Mouse (Mus musculus): ENCODE results near the gene Bud23.
"Not testable (repeated sequence)": the region's sequence is repeated elsewhere in the genome, so short reads cannot be mapped to it uniquely, and the experiment has no call there.

Gene Bud23

DNA sequence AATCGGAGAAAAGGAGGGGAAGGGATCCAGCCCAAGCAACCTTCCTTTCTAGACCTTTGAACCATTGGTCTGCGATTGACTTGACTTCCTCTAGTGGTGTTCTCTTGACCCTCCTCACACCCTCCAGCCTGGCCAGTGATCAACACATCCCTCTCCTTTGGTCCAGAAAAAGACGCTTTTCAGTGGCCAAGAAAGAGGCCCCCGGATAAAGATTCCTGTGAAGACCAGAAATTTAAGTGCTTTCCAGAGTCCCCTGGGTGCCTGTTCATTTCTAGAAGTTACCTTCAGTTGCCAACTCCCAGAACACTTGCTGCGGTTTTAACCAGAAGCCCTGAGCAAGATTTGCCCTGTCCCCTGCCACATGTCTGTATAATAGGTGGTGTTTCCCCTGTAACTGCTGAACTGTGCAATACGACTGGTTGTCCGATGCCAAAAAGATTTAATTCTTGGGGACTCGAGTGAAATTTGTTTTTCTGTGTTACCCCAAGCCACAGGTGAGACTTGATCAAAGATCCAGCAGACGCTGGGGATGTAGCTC is at the start of gene Bud23:
TSS of gene Bud23 (minus strand) at position 51 of the 538 bp plus-strand sequence.
- DNase-seq (ENCODE audit: low read depth) = not testable (repeated sequence)

DNA sequence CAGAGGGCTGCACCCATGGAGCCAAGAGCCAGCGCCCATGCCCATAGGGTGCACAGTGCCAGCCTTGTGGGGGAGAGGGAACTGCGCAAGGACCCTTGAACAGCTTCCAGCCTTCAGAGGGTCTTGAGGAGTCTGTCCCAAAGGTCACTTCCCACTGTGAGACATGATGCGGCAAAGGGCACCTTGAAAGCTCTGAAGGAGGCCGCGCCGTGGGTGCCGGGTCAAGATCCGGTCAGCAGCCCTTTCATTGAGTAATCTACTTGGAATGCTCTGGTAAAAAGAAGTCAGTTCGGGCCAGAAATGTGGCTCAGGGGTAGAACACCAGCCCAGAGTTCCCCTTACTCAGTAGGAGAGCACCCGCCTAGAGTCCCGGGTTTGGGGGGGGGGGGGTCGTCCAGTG is 49.0 kb upstream of the Bud23 start:
- no peak for DNase-seq (ENCODE audit: low read depth)

DNA sequence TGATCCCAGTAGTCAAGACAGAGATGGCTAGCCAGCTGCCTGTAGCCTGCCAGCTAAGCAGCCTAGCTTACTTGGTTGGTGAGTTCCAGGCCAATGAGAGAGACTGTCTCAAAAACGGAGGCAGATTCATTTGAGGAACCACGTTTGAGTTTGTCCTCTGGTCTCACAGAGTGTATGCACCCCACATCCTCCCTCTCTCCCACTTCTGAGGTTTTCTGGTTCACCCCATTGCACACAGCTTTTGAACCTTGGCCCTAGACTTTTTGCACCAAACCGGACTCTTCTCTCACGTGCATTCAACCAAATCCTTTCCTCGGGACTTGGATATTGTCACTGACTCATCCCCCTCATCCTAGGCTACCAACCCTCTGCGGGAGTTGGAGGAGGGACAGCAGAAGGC is 45.2 kb upstream of the Bud23 start:
- DNase-seq (ENCODE audit: low read depth) = no peak

DNA sequence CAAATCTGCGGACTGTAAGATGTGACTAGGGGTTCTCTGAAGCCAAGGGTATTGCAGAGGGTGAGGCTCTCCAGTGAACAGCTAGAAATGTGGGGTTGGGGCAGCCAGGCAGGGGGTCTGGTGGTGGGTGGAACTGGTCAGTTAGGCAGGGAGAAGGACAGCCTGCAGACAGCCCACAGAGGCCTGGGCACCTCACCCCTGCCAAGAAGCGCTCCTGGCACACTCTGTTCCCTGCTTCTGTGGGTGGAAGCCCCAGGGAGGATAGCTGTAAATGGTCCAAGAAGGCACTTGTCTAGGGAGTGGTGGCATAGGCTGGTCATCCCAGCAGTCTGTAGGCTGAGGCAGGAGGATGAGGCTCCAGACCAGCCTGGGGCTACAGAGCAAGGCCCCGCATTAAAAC is 44.7 kb upstream of the Bud23 start:
- DNase-seq (ENCODE audit: low read depth) = no peak

DNA sequence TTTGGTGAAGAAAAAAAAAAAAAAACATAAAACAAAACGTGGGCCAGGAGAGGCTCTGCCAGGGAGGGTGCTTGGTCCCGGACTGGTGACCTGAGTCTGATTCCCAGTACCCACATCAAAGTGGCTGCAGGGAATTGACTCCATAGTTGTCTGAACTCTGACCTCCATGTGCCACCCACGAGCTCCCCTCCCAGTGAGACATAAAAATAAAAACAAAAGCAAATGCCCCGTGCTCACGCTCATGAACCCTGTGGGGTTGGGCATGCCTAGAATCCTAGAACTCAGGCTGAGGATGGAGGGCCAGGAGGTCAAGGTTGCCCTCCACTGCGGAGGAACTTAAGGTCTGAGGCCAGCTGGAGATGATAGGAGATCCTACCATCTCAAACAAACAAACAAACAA is 44.3 kb upstream of the Bud23 start:
- DNase-seq (ENCODE audit: low read depth) = no peak

DNA sequence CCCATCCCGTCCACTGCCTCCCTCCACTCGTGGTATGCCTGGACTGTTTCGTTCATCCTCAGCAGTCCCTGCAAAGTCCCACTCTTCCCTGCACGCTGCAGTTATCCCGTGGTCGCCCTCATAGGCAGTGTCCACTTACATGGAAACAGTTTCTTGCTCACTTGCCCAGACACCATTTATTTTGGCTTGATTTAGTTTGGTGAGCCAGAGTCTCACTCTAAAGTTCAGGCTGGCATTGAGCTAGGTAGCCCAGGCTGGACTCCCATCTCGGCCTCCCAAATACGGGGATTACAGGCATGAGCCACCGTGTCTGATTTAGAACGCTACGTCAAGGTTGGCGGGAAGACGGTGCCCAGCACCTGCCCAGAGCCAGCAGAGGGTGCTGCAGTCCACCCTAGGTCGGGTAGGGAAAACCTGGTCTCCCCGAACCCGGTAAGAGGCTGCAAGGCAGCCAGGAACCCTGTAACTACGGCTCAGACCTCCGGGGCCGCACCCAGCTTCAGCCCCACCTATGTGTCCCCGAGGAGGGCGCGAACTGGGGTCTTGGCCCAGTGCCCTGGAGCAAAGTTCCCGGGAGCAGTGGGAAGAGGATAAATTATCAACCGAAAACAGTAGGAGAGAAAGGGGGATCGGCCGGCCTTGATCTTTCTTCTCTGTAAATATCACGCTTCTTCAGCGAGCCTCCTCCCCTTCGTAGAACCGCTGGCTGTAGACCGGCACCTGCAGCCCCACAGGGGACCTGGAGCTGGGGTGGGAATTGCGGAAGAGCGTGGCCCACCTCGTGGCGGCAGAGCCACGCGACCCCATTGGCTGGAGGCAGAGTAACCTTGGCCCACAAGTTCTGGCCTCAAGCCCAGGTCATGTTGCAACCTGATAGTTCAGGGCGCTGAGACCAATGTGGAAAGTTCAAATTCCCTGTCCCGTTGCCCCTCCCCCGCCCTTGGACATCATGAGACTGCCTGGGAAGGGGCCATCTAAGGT is 43.1 kb upstream of the Bud23 start:
- peak; percentile 48 for DNase-seq (ENCODE audit: low read depth)

DNA sequence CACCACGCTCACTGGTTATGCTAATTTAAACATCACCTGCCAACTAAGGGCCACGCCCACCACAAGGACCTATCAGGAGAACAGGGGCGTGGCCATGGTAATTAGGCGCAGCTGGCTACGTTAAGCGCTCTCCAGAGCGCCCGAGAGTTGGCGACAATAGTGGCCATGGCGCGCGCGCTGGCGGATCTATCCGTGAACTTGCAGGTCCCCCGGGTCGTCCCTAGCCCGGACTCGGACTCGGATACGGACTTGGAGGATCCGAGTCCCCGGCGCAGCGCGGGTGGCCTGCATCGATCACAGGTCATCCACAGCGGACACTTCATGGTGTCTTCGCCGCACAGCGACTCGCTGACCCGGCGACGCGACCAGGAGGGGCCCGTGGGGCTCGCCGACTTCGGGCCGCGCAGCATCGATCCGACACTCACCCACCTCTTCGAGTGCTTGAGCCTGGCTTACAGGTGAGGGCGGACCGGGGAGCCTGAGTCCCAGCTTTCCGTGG is 42.0 kb upstream of the Bud23 start:
- no peak for DNase-seq (ENCODE audit: low read depth)

DNA sequence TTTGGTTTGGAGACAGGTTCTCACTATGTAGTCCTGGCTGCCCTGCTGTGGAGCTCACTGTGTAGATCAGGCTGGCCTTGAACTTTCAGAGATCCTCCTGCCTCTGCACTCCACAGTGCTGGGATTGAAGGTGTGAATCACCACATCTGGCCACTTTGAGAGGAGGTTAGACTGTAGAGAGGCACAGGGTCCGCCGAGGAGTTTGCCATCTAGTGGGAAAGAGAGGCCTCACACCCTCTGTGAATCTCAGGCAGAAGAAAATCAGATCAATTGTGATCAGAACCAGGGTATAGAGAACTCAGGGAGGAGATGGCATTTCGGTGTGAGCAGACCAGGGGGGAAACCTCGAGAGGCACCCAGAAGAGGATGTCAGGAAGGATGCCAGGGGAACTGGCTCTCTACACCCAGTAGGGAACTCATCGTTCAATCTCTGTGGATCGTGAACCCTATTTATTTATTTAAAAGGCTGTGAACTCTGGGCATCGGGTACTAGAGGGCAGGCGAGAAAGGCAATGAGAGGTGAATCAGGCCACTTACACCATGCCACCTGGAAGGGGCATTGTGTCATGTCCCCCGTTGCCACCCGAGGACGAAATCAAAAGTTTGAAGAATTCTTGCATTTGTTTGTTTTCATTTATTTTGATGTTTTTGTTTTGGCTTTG is 39.4 kb upstream of the Bud23 start:
- DNase-seq (ENCODE audit: low read depth) = peak; percentile 46

DNA sequence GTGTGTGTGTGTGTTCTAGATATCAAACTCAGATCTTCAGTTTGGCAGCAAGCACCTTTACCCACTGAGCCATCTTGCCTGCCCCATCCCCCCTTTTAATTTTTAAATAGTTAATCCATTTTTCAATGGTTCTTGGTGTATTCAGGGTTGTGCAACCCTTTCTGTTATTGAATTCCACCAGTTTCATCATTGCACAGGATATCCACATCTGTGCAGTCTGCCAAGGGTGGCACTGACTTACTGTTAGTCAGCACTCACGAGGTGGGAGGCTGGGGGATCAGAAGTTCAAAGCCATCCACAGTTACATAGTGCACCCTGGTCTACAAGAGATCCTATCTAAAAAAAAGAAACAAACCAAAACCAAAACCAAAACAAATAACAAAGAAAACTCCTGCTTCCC is 36.2 kb upstream of the Bud23 start:
- peak; percentile 79 for DNase-seq (ENCODE audit: low read depth)

DNA sequence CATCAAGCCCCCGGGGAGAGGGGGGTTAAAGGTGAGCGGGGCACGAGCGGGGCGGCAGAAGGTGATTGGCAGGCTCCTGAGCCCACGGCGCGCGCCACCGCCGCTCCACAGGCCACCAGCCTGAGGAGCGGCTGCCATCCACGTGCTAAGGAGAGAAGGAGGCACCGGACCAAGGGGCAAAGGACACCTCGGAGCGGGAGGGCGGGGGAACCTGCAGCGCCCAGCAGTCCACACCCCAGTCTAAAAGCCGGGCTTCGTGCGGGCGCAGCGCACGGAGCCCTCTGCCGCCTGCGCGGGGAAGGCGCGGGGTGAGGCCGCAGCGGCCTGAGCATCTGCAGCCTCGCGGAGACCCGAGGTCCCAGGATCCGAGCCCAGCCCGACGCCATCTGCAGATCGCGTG is 24.9 kb upstream of the Bud23 start, which contains the start of gene Mlxipl:
TSS of gene Mlxipl (plus strand) at position 238 of the 400 bp plus-strand sequence.
- DNase-seq (ENCODE audit: low read depth) = no peak

DNA sequence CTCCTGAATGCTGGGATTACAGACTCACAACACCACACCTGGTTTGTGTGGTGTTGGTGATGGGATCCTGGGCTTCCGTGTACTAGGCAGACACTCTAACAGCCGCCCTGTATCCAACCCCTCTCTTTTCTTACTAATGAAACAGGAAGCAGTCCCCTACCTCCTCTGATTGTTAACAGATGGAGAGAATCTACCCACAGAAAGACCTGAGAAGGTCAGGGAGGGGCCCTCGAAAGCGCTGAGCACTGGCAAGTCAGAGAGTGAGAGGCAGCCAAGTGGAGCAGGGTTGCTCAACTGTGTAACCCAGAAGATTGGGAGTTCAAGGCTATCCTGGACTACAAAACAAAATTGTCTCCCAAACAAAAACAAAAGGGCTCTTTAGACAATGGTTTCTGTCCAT is 22.1 kb upstream of the Bud23 start:
- peak; percentile 45 for DNase-seq (ENCODE audit: low read depth)

DNA sequence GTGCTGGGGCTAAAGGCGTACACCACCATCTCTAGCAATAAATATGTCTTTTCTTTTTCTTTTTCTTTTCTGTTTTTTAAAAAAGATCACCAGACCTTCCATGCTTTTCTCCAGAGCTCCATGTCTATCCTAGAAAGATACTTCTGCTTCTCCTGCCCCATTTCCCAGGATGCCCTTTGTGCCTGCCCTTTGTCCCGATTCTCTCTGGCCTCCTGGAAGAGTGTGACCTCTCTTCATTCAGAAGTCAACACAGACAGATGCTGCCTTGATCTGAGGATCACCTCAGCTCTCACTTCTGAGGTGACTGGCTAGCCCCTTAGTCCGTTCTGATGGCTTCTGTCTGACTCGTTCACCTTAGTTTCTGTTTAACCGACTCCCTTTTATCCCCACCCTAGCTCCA is 15.8 kb upstream of the Bud23 start:
- DNase-seq (ENCODE audit: low read depth) = no peak

DNA sequence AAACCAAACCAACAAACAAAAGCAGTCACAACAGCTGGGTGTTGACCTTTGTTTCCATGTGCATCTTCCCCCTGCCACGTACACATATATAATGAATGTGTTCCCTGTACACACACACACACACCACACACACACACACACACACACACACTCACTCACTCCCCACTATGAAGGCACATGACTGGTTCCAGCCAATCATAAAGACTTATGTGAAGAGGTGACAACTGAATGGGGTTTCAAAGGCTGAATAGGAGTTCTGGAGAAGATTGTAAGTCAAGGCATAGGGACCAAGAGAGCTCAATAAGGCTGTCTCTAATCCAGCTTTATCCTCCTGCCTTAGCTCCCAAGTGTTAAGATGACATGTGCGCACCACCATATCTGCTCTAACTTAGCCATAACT is 14.8 kb upstream of the Bud23 start:
- DNase-seq (ENCODE audit: low read depth) = no peak

DNA sequence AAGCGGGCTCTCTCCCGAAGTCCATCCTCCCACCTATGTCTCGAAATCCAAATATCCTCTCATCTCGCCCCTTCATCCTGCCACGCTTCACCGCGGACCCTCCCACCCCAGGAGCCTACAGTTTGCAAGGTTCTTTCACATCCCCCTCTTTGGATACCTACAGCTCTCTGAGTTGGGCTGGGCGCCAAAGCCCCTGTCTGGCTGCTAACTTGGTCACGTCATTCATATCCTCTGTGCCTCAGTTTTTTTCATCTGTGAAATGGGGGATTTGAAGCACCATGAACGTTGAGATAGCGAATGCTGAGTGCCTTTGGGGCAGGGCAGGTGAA is 13.7 kb upstream of the Bud23 start:
- no peak for DNase-seq (ENCODE audit: low read depth)

DNA sequence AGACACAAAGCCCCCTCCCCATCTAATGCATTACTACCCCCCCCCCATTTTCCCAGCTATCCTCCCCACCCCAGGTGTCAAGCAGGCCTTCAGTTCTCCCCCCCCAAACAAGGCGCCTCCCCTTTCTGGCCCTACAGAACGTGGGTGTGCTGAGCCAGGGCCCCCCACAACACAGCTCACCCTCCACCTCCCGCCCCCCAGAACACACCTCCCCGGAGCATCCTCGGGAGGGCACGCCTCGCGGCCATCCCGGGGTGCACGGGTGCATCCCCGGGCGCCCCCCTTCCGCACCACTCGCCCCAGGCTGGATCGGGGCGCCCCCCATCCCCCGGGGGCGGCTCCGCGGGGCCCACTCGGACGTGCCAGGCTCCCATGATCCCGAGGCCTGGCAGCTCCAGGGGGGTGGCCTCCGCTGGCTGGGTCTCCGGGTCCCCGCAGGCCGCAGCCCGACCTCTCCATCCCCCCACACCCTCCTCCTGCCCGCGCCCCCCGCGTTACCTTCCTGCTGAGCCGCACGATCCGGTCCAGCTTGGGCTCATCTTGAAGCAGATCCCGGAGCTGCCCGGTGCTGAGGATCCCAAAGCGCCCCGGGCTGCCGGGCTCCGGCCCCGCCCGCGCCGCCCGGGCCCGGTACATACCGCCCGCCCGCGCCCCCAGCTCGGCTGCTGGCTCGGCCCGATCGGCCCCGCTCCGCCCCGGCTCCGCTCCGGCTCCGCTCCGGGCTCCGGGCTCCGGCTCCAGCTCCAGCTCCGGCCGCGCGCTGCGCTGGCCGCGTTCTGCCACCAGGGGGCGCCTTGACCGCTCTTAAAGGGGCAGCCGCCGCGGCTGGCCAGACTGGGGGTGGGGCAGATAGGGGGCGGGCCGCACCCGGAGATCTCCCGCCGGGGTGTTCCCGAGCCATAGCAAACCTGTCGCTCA is 13.1 kb upstream of the Bud23 start, which contains the start of gene Vps37d:
TSS of gene Vps37d (minus strand) at position 703 of the 918 bp plus-strand sequence.
- DNase-seq (ENCODE audit: low read depth) = peak; percentile 98

DNA sequence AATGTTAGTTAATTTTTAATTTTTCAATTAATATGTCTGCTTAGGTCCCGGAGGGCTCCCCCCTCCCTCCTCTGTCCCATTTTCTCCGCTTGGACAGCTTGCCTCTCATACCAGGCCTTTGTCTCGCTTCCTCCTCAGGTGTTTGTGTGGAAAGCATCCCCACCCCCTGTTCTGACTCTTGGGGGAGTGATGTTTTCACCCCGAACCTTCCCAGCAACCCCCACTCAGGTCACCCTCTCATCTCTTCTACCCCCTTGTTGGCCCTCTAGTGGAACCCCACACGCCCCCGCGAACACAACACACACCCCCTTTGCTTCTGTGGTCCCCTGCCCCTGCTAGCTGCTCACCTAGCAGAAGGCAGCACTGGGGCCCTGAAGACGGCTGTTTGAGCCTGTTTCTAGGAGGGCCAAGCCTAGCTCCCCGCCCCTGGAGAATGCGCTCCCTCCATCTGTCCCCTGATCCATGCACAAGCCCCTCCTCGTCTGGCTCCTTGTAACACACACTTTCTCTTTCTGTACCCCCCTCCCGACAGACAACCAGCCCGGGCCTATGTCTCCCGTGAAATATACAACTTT is 12.3 kb upstream of the Bud23 start:
- DNase-seq (ENCODE audit: low read depth) = peak; percentile 56

DNA sequence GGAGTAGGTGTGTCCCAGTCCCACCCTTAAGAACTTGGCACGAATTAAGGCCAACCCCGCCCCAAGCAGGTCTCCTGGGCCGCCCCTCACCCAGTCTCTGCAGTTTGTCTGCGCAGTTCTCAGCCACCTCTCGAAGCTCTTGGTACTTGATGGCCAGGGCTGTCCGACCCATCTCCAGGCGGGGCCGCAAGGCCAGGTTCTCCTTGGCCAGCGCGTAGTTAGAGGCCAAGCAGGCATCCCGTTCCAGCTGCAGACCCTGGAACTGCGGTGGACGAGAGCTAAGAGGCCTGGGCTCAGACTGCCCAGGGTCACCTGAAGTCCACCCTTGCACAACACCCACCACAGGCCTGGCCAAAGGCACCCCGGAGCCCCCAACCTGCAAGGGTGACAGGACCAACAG is 11.6 kb upstream of the Bud23 start:
- no peak for DNase-seq (ENCODE audit: low read depth)

DNA sequence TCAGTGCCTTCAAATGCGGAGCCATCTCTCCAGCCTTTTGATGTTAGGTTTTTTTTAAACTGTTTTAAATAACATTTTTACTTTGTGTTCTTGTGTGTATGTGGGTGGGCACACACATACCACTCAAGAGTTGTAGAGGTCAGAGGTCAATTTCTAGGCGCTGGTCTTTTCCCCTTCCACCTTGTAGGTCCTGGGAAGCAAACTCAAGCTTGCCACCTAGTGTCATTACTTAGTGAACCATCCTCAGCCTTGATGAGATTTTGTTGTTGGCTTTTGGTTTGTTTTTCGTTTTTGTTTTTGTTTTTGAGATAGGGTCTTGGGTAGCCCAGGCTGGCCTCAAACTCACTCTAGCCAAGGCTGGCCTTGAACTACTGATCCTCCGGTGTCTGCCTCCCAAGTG is 10.9 kb upstream of the Bud23 start:
- no peak for DNase-seq (ENCODE audit: low read depth)

DNA sequence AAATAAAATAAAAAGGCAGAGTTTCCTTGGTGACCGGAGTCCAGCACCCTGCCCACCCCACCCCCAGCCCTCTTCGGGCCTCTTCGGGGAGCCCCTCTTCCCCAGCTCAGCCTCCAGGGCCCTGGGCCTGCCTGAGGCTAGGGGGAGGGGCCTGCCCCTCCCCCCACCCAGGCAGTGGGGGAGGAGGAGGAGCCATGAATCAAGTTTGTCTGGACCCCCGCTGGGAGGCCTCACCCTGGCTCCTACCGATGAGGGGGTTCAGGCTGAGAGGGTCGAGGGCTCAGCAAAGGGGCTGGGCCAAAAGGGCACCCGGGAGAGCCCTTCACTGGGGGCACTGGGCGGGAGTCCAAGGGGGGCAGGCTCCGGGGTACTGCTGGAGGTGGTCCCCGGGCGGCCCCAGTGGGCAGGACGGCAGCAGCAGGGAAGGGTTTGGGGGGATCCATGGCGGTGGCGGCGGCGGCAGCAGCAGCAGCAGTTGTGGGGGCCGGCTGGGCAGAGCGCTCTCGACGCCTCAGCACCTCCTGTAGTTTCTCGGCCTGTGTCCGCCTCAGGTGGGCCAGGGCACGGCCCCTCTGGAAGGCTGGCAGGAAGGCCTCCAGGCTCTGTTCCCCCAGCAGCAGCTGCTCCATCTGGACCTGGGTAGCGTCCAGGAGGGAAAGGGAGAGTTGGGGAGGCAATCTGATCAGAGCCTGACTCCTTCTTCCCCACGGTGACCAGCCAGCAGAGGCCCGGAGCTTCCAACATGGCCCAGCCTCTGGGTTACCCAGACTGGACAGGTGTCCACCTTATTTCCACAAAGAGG is 8.8 kb upstream of the Bud23 start:
- no peak for DNase-seq (ENCODE audit: low read depth)

DNA sequence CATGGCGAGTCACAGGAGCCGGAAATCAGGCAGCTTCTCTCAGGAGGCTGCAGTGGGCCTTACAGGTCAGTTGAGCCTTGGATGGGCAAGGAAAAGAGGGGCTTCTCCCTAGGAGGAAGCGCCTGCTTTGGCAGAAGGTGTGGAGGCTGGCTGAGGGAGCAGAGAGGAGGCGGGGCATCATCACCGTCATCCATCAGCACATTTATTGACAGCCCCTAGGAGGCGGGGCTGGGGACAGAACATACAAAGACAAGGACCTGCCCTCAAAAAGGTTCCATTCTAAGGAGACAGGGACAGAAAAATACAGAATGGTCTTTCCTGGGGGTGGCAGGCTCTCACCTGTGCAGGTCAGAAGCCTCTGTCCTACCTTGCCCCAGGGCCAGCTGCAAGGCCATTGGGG is 8.0 kb upstream of the Bud23 start:
- DNase-seq (ENCODE audit: low read depth) = no peak

DNA sequence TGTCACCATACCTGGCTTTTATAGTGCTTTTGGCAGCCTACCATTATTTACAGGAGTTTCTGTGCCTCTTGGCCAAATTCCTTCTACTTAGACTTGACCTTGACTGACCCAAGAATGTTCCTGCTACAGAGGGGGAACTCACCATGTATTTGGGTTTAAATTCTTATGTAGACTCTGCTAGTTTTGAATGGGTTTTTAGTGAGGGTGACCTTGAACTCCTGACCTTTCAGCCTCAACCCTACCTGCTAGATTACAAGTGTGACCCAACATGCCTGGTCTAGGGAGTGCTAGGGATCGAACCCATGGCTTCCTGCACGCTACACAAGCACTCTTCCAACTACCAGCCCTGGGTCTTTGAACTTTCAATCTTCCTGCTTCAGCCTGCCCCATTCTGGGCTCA is 7.3 kb upstream of the Bud23 start:
- no peak for DNase-seq (ENCODE audit: low read depth)
